Mouse (Mus musculus) fat pad, adult 2 months (tissue): ENCODE data around the gene Dnal4.
"Not testable (repeated sequence)": the region's sequence is repeated elsewhere in the genome, so short reads cannot be mapped to it uniquely, and the experiment has no call there.

Source experiments
- DNase-seq: peaks from one replicate; pipeline ENCODE4 v3.0.0-alpha.2; 2011; ENCODE audit warnings: low read depth, low spot score; ENCODE audit errors: extremely low read depth

Dnal4 gene

GRCm38 (mm10) chr15:79777749-79778148 lies at the start of gene Dnal4:
Dnal4 (minus strand) TSS chr15:79777849.
- DNase-seq, result no peak

- DNase-seq, result no peak
Measured at GRCm38 (mm10) chr15:79827061-79827777, 49.6 kb upstream of the Dnal4 start.

GRCm38 (mm10) chr15:79826221-79826935 lies 48.7 kb upstream of the Dnal4 start:
- no peak for DNase-seq

GRCm38 (mm10) chr15:79825146-79825825 lies 47.6 kb upstream of the Dnal4 start:
- no peak for DNase-seq

- no peak for DNase-seq
Measured at GRCm38 (mm10) chr15:79823588-79824280, 46.1 kb upstream of the Dnal4 start.

- no peak for DNase-seq
Measured at GRCm38 (mm10) chr15:79822265-79823199, 44.9 kb upstream of the Dnal4 start.

- no peak for DNase-seq
Measured at GRCm38 (mm10) chr15:79818325-79818724, 40.7 kb upstream of the Dnal4 start.

- no peak for DNase-seq
Measured at GRCm38 (mm10) chr15:79813666-79814258, 36.1 kb upstream of the Dnal4 start.

- DNase-seq, result not testable (repeated sequence)
Measured at GRCm38 (mm10) chr15:79812840-79813239, 35.2 kb upstream of the Dnal4 start.

- DNase-seq, result no peak
Measured at GRCm38 (mm10) chr15:79810997-79811396, 33.3 kb upstream of the Dnal4 start.

- no peak for DNase-seq
Measured at GRCm38 (mm10) chr15:79810061-79810460, 32.4 kb upstream of the Dnal4 start.

GRCm38 (mm10) chr15:79808658-79809057 lies 31.0 kb upstream of the Dnal4 start:
- no peak for DNase-seq

GRCm38 (mm10) chr15:79808114-79808513 lies 30.5 kb upstream of the Dnal4 start:
- no peak for DNase-seq

- DNase-seq, result no peak
Measured at GRCm38 (mm10) chr15:79807050-79807449, 29.4 kb upstream of the Dnal4 start.

- no peak for DNase-seq
Measured at GRCm38 (mm10) chr15:79805246-79805645, 27.6 kb upstream of the Dnal4 start.

- no peak for DNase-seq
Measured at GRCm38 (mm10) chr15:79804352-79805071, 26.9 kb upstream of the Dnal4 start, which contains the start of gene Nptxr. Nptxr (minus strand) TSS chr15:79804766.

- DNase-seq, result no peak
Measured at GRCm38 (mm10) chr15:79803533-79804351, 26.1 kb upstream of the Dnal4 start.

GRCm38 (mm10) chr15:79802304-79802703 lies 24.7 kb upstream of the Dnal4 start:
- no peak for DNase-seq
